Mouse (Mus musculus): Measurements from ENCODE around the gene Zfp120. TPM values are rescaled to one million over a fixed set of nuclear protein-coding genes. Genes with fewer than 3 reads are reported as not detected.
"Not testable (repeated sequence)": the region's sequence is repeated elsewhere in the genome, so short reads cannot be mapped to it uniquely, and the experiment has no call there.

Gene Zfp120
- 9.6 and 11.2 TPM in 2 replicates for polyA plus RNA-seq (2015; fragmentation: Nextera tagmentation; extraction: Ambion mirVana)

- ATAC-seq (replicated peaks): peak; percentile 100
- Histone ChIP-seq H3K9ac (replicated peaks) (peak within 1 kb of the TSS; percentile 72), H3K27ac (replicated peaks) (peak within 1 kb of the TSS; percentile 76), H3K4me2 (replicated peaks) (peak within 1 kb of the TSS; percentile 51), H3K4me3 (peak within 1 kb of the TSS; percentile 74), H3K4me1 (peaks cover 7% of the 10 kb centered on the region), H3K9me3 (0 out of 2 replicates have a peak, but pooled peaks cover 4% of the 10 kb centered on the region), H3K27me3 (no peaks in the 10 kb centered on the region), H3K36me3 (peaks cover 21% of the 10 kb centered on the region)
- under 1% methylated on average over 13 of the region's 13 CpGs for WGBS
Observed at GRCm38 (mm10) chr2:150136435-150136897, at the start of gene Zfp120. Zfp120 (minus strand) TSS chr2:150136708.

- H3K27ac ChIP-seq (replicated peaks); H3K4me1 ChIP-seq; H3K9me3 ChIP-seq; H3K9ac ChIP-seq (replicated peaks); H3K4me3 ChIP-seq; ATAC-seq (replicated peaks); H3K4me2 ChIP-seq (replicated peaks); H3K27me3 ChIP-seq; H3K36me3 ChIP-seq: not testable (repeated sequence)
- 82% methylated on average over 7 of the region's 7 CpGs for WGBS
Observed at GRCm38 (mm10) chr2:150181570-150181999, 45.1 kb upstream of the Zfp120 start, which contains the start of gene Gm14139. Gm14139 (plus strand) TSS chr2:150181755.

GRCm38 (mm10) chr2:150181046-150181445 lies 44.5 kb upstream of the Zfp120 start:
- not testable (repeated sequence) for ATAC-seq (replicated peaks); H3K9ac ChIP-seq (replicated peaks); H3K36me3 ChIP-seq; H3K27me3 ChIP-seq; H3K4me2 ChIP-seq (replicated peaks); H3K4me3 ChIP-seq; H3K4me1 ChIP-seq; H3K9me3 ChIP-seq; H3K27ac ChIP-seq (replicated peaks)

- 82% methylated on average over 4 of the region's 4 CpGs for WGBS
- not testable (repeated sequence) for H3K4me2 ChIP-seq (replicated peaks); H3K4me3 ChIP-seq; H3K27me3 ChIP-seq; H3K9ac ChIP-seq (replicated peaks); H3K36me3 ChIP-seq; H3K27ac ChIP-seq (replicated peaks); ATAC-seq (replicated peaks); H3K4me1 ChIP-seq; H3K9me3 ChIP-seq
Observed at GRCm38 (mm10) chr2:150179579-150179978, 43.1 kb upstream of the Zfp120 start, which contains the start of gene Gm10770. Gm10770 (minus strand) TSS chr2:150179679.

- Histone ChIP-seq H3K4me2 (replicated peaks) (no peak overlapping the region), H3K4me3 (no peak overlapping the region), H3K9me3 (peaks cover under 1% of the 10 kb centered on the region; the same call in 1 of the 2 replicates), H3K27me3 (no peaks in the 10 kb centered on the region), H3K4me1 (no peaks in the 10 kb centered on the region), H3K27ac (replicated peaks) (no peak overlapping the region), H3K36me3 (no peaks in the 10 kb centered on the region), H3K9ac (replicated peaks) (no peak overlapping the region)
- no peak for ATAC-seq (replicated peaks)
Observed at GRCm38 (mm10) chr2:150173833-150174232, 37.3 kb upstream of the Zfp120 start.

- H3K9ac ChIP-seq (replicated peaks): no peak overlapping the region
- no peak overlapping the region for H3K27ac ChIP-seq (replicated peaks)
- H3K4me2 ChIP-seq (replicated peaks): no peak overlapping the region
- no peak overlapping the region for H3K4me3 ChIP-seq
- no peaks in the 10 kb centered on the region for H3K4me1 ChIP-seq
- no peaks in the 10 kb centered on the region for H3K27me3 ChIP-seq
- H3K36me3 ChIP-seq: no peaks in the 10 kb centered on the region
- no peak for ATAC-seq (replicated peaks)
- no peaks in the 10 kb centered on the region for H3K9me3 ChIP-seq
Observed at GRCm38 (mm10) chr2:150166703-150167102, 30.2 kb upstream of the Zfp120 start.

GRCm38 (mm10) chr2:150132773-150133172 lies 3.7 kb downstream of the Zfp120 start:
- Histone ChIP-seq H3K27ac (replicated peaks) (no peak overlapping the region), H3K4me3 (no peak overlapping the region), H3K9me3 (peaks cover 20% of the 10 kb centered on the region), H3K36me3 (peaks cover 37% of the 10 kb centered on the region), H3K9ac (replicated peaks) (no peak overlapping the region), H3K4me2 (replicated peaks) (no peak overlapping the region), H3K27me3 (no peaks in the 10 kb centered on the region), H3K4me1 (peaks cover 7% of the 10 kb centered on the region)
- ATAC-seq (replicated peaks): no peak
- 91% methylated on average over 2 of the region's 2 CpGs for WGBS

GRCm38 (mm10) chr2:150132002-150132401 lies 4.5 kb downstream of the Zfp120 start:
- not testable (repeated sequence) for H3K27me3 ChIP-seq; H3K4me2 ChIP-seq (replicated peaks); H3K4me3 ChIP-seq; H3K9ac ChIP-seq (replicated peaks); ATAC-seq (replicated peaks); H3K27ac ChIP-seq (replicated peaks); H3K4me1 ChIP-seq
- H3K36me3 ChIP-seq: peaks cover 40% of the 10 kb centered on the region
- peaks cover 24% of the 10 kb centered on the region for H3K9me3 ChIP-seq
- WGBS: 93% methylated on average over 1 of the region's 1 CpGs

GRCm38 (mm10) chr2:150111247-150111912 lies 25.1 kb downstream of the Zfp120 start:
- no peak overlapping the region for H3K4me3 ChIP-seq
- 92% methylated on average over 10 of the region's 10 CpGs for WGBS
- no peak overlapping the region for H3K9ac ChIP-seq (replicated peaks)
- peaks cover 22% of the 10 kb centered on the region for H3K9me3 ChIP-seq
- H3K4me1 ChIP-seq: no peaks in the 10 kb centered on the region
- no peak for ATAC-seq (replicated peaks)
- no peaks in the 10 kb centered on the region for H3K27me3 ChIP-seq
- H3K36me3 ChIP-seq: peaks cover 30% of the 10 kb centered on the region
- H3K4me2 ChIP-seq (replicated peaks): no peak overlapping the region
- no peak overlapping the region for H3K27ac ChIP-seq (replicated peaks)

GRCm38 (mm10) chr2:150099618-150100017 lies 36.9 kb downstream of the Zfp120 start:
- H3K9me3 ChIP-seq; H3K4me3 ChIP-seq; H3K4me2 ChIP-seq (replicated peaks); H3K36me3 ChIP-seq; H3K4me1 ChIP-seq; H3K9ac ChIP-seq (replicated peaks); H3K27me3 ChIP-seq; H3K27ac ChIP-seq (replicated peaks): not testable (repeated sequence)
- 13% methylated on average over 2 of the region's 2 CpGs for WGBS
- ATAC-seq (replicated peaks): 0 out of 2 replicates have a peak, but pooled peaks have one; percentile 57
